Mouse (Mus musculus) midbrain, embryonic 16.5 days (tissue): ENCODE data around the gene Ascl3. TPM values are rescaled to one million over a fixed set of nuclear protein-coding genes. Genes with fewer than 3 reads are reported as not detected.

Experiments
- ATAC-seq: fragments of 200-750 bp; cut with Nextera tagmentation; 2 replicates; pipeline ENCODE4 v1.8.0; 2017; ENCODE audit warnings: moderate TSS enrichment
- H3K27ac ChIP-seq: fragments of 300-500 bp; sonication (generic); 2 replicates; pipeline ENCODE4 v1.5.1; 2014; ENCODE audit warnings: mild to moderate bottlenecking, low read length, mixed read lengths
- H3K27me3 ChIP-seq: fragments of 300-500 bp; sonication (generic); 2 replicates; pipeline ENCODE4 v1.6.1; 2014; ENCODE audit warnings: low read depth, low read length, mixed read lengths; ENCODE audit not compliant: control insufficient read depth, insufficient read depth
- H3K36me3 ChIP-seq: fragments of 300-500 bp; sonication (generic); 2 replicates; pipeline ENCODE4 v1.6.1; 2014; ENCODE audit warnings: mild to moderate bottlenecking, low read length, moderate library complexity, mixed read lengths; ENCODE audit not compliant: control insufficient read depth, insufficient read depth
- H3K4me1 ChIP-seq: fragments of 300-500 bp; sonication (generic); 2 replicates; pipeline ENCODE4 v1.6.1; 2014; ENCODE audit warnings: mild to moderate bottlenecking, low read length, mixed read lengths; ENCODE audit not compliant: control insufficient read depth, insufficient read depth
- H3K4me2 ChIP-seq: fragments of 300-500 bp; sonication (generic); 2 replicates; pipeline ENCODE4 v1.6.1; 2014; ENCODE audit warnings: mild to moderate bottlenecking, low read length, mixed read lengths
- H3K4me3 ChIP-seq: fragments of 300-500 bp; sonication (generic); 2 replicates; pipeline ENCODE4 v1.5.1; 2014; ENCODE audit warnings: low read depth, mild to moderate bottlenecking, low read length, moderate library complexity, mixed read lengths
- H3K9ac ChIP-seq: fragments of 300-500 bp; sonication (generic); 2 replicates; pipeline ENCODE4 v1.6.1; 2014; ENCODE audit warnings: low read depth, low read length, mixed read lengths
- H3K9me3 ChIP-seq: fragments of 300-500 bp; sonication (generic); replicated peaks from 2 replicates; pipeline ENCODE4 v1.6.1; 2014; ENCODE audit warnings: mild to moderate bottlenecking, low read length, mixed read lengths; ENCODE audit not compliant: control insufficient read depth, poor library complexity, severe bottlenecking
- WGBS: fragments of 180-500 bp; shearing (Covaris S2); extraction: QIAGEN DNeasy Blood & Tissue Kit; methylation state at CpG from one replicate; pipeline ENCODE4 v1.1.7; 2014; 5-methylcytosine and 5-hydroxymethylcytosine counted together
- polyA plus RNA-seq: library from polyadenylated mRNA; unstranded; fragments of >200 nt; fragmentation: Nextera tagmentation; extraction: Ambion mirVana; gene quantifications from 2 replicates; pipeline ENCODE4 v1.2.1, GENCODE M21; 2015

Ascl3 gene
- polyA plus RNA-seq, 1 experiment from 2014 or later: 0.28 TPM

- H3K27me3 ChIP-seq: no peaks in the 10 kb centered on the region
- H3K4me2 ChIP-seq: peak within 1 kb of the TSS; percentile 66
- WGBS: under 1% methylated on average over 74 of the region's 74 CpGs
- peak; percentile 94 for ATAC-seq
- H3K4me1 ChIP-seq: peaks cover 20% of the 10 kb centered on the region
- H3K4me3 ChIP-seq: peak within 1 kb of the TSS; percentile 72
- no peaks in the 10 kb centered on the region for H3K9me3 ChIP-seq
- H3K36me3 ChIP-seq: 0 out of 2 replicates have a peak, but pooled peaks cover 3% of the 10 kb centered on the region
- peak within 1 kb of the TSS; percentile 98 for H3K9ac ChIP-seq
- peak within 1 kb of the TSS; percentile 88 for H3K27ac ChIP-seq
Observed at GRCm38 (mm10) chr7:109752008-109752925, 20.7 kb upstream of the Ascl3 start, which contains the start of gene Tmem9b. Gene Tmem9b (minus strand): TSS chr7:109752875.

DNA sequence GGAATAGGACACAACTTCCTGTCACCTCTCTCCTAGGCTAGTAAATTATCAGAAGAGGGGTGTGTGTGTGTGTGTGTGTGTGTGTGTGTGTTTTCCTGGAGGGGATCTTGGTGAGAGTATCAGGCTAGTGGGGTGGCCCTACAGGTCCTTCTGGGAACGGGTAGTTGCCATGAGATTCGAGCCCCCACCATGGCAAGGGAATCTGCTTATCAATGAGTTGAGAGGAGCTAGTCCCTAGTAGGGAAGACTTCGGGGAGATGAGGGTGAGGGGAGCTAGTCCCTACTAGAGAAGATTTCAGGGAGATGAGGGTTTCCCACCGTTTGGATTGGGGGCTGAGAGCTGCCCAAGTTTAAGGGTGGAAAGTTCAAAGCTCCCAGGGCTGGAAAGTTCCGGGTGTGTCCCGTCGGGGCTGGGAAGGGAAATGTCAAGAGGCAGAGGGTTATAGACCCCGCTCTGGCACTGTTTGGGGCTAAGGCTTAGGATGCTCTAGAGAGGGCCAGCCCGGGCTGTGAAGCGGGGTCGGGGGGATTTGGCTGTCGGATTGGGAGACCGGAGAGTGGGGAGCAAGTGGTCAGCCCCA lies 20.0 kb upstream of the Ascl3 start:
- Histone ChIP-seq H3K9me3 (no peaks in the 10 kb centered on the region), H3K36me3 (0 out of 2 replicates have a peak, but pooled peaks cover 3% of the 10 kb centered on the region), H3K4me2 (peak overlapping the region; percentile 66), H3K27ac (peak overlapping the region; percentile 88), H3K27me3 (no peaks in the 10 kb centered on the region), H3K4me1 (peaks cover 20% of the 10 kb centered on the region), H3K4me3 (peak overlapping the region; percentile 72), H3K9ac (peak overlapping the region; percentile 98)
- peak; percentile 68 for ATAC-seq
- WGBS: 3% methylated on average over 13 of the region's 13 CpGs

DNA sequence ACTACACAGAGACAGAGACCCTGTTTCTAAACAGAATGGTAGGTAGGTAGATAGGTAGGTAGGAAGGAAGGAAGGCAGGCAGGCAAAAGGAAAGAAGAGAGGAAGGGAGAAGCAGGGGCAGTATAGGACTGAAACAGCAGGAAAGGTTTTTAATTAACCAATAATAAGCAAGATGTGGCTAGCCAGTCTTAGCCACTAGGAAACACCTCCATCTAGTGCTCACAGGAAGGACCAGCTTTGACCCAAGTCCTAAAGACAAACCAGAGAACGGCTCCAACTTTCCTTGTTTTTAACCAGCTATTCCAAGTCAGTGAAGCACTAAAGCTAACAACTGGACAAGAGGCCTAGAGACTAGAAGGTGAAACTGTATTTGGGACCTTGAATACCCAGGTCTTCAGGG lies 16.2 kb upstream of the Ascl3 start:
- no peak overlapping the region for H3K9ac ChIP-seq
- WGBS: 59% methylated on average over 1 of the region's 1 CpGs
- H3K4me1 ChIP-seq: peaks cover 10% of the 10 kb centered on the region
- H3K4me2 ChIP-seq: no peak overlapping the region
- H3K36me3 ChIP-seq: peaks cover 27% of the 10 kb centered on the region
- ATAC-seq: no peak
- no peaks in the 10 kb centered on the region for H3K27me3 ChIP-seq
- H3K4me3 ChIP-seq: no peak overlapping the region
- H3K9me3 ChIP-seq: no peaks in the 10 kb centered on the region
- no peak overlapping the region for H3K27ac ChIP-seq

DNA sequence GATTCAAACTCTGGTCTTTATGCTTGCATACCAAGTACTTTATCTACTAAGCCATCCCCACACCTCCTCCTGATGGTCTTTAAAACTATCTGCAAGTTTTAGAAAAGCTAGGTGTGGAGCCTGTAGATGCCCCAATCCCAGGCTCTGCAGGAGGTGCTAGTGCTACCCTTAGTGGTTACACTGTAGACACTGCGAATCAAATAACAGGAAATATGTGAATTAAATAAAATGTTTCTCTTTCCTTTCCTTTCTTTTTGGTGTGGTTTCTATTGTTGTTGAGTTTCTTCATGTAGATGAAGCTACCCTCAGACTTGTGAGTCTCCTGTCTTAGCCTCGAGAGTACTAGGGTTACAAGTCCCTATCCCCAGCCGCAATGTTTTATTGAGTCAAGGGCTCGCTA lies 10.2 kb upstream of the Ascl3 start:
- ATAC-seq: no peak

GRCm38 (mm10) chr7:109741060-109741459 lies 9.5 kb upstream of the Ascl3 start:
- Histone ChIP-seq H3K4me1 (no peaks in the 10 kb centered on the region), H3K9me3 (no peaks in the 10 kb centered on the region), H3K27me3 (no peaks in the 10 kb centered on the region), H3K9ac (no peak overlapping the region), H3K4me2 (no peak overlapping the region), H3K36me3 (peaks cover 51% of the 10 kb centered on the region), H3K27ac (no peak overlapping the region), H3K4me3 (no peak overlapping the region)
- ATAC-seq: no peak
- WGBS: 96% methylated on average over 1 of the region's 1 CpGs

More for the DNA sequence above, 10.2 kb upstream of the Ascl3 start:
- Histone ChIP-seq H3K27ac (no peak overlapping the region), H3K4me2 (no peak overlapping the region), H3K27me3 (no peaks in the 10 kb centered on the region), H3K9ac (no peak overlapping the region), H3K9me3 (no peaks in the 10 kb centered on the region), H3K36me3 (peaks cover 47% of the 10 kb centered on the region), H3K4me3 (no peak overlapping the region), H3K4me1 (no peaks in the 10 kb centered on the region)
- WGBS: 87% methylated on average over 4 of the region's 4 CpGs

- Histone ChIP-seq H3K4me2 (no peak overlapping the region), H3K4me1 (no peaks in the 10 kb centered on the region), H3K4me3 (no peak overlapping the region), H3K9me3 (no peaks in the 10 kb centered on the region), H3K36me3 (peaks cover 47% of the 10 kb centered on the region), H3K27ac (no peak overlapping the region), H3K27me3 (no peaks in the 10 kb centered on the region), H3K9ac (no peak overlapping the region)
- no peak for ATAC-seq
- WGBS: 93% methylated on average over 5 of the region's 5 CpGs
Observed at GRCm38 (mm10) chr7:109739822-109740370, 8.4 kb upstream of the Ascl3 start.

- no peak for ATAC-seq
- WGBS: 95% methylated on average over 4 of the region's 4 CpGs
- Histone ChIP-seq H3K4me2 (no peak overlapping the region), H3K4me1 (no peaks in the 10 kb centered on the region), H3K36me3 (peaks cover 17% of the 10 kb centered on the region; the same call in 1 of the 2 replicates), H3K27me3 (no peaks in the 10 kb centered on the region), H3K27ac (no peak overlapping the region), H3K9ac (no peak overlapping the region), H3K4me3 (no peak overlapping the region), H3K9me3 (no peaks in the 10 kb centered on the region)
Observed at GRCm38 (mm10) chr7:109734806-109735205, 3.3 kb upstream of the Ascl3 start.

GRCm38 (mm10) chr7:109723697-109724096 lies 7.8 kb downstream of the Ascl3 start, which contains the start of gene BC051019:
Gene BC051019 (minus strand): TSS chr7:109723850.
- Histone ChIP-seq H3K9me3 (no peaks in the 10 kb centered on the region), H3K4me3 (no peak within 1 kb of the TSS), H3K4me2 (no peak within 1 kb of the TSS), H3K36me3 (no peaks in the 10 kb centered on the region), H3K27me3 (no peaks in the 10 kb centered on the region), H3K27ac (no peak within 1 kb of the TSS), H3K9ac (no peak within 1 kb of the TSS), H3K4me1 (no peaks in the 10 kb centered on the region)
- ATAC-seq: no peak
- WGBS: 95% methylated on average over 5 of the region's 5 CpGs

DNA sequence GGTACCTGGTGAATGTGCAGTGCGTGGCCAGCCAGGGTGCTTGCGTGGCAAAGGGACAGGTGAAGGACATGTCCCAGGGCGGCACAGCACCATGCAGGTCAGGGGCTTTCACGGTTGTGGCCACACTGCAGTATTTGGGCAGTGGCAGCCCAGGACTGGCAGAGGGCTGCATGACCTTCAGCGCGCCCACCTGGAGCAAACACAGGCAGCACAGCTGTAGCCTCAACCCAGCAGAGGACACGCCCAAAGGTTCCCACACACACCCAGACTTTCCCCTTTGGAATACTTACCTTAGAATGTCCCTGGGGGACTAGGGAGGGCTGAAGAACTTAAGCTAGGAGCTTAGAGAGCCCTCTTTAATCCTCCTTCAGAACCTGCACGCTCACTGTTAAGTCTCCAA lies 8.4 kb downstream of the Ascl3 start:
- no peaks in the 10 kb centered on the region for H3K27me3 ChIP-seq
- ATAC-seq: no peak
- H3K4me2 ChIP-seq: no peak overlapping the region
- H3K27ac ChIP-seq: no peak overlapping the region
- 98% methylated on average over 8 of the region's 8 CpGs for WGBS
- no peaks in the 10 kb centered on the region for H3K9me3 ChIP-seq
- H3K9ac ChIP-seq: no peak overlapping the region
- H3K4me3 ChIP-seq: no peak overlapping the region
- no peaks in the 10 kb centered on the region for H3K4me1 ChIP-seq
- H3K36me3 ChIP-seq: no peaks in the 10 kb centered on the region
